Mouse (Mus musculus) midbrain, embryonic 12.5 days (tissue): Measurements from ENCODE around the gene Ngfr. TPM values are rescaled to one million over a fixed set of nuclear protein-coding genes. Genes with fewer than 3 reads are reported as not detected.

Experiments used
- ATAC-seq: fragments of 200-750 bp; cut with Nextera tagmentation; 2 replicates; pipeline ENCODE4 v1.8.0; 2017; ENCODE audit warnings: low read depth, moderate TSS enrichment, moderate library complexity; ENCODE audit not compliant: low FRiP score
- H3K27ac ChIP-seq: fragments of 300-500 bp; sonication (generic); replicated peaks from 2 replicates; pipeline ENCODE4 v1.5.1; 2016; ENCODE audit warnings: mild to moderate bottlenecking
- H3K27me3 ChIP-seq: fragments of 300-500 bp; sonication (generic); 2 replicates; pipeline ENCODE4 v1.6.1; 2016; ENCODE audit warnings: mild to moderate bottlenecking
- H3K36me3 ChIP-seq: fragments of 300-500 bp; sonication (generic); 2 replicates; pipeline ENCODE4 v1.6.1; 2016
- H3K4me1 ChIP-seq: fragments of 300-500 bp; sonication (generic); 2 replicates; pipeline ENCODE4 v1.6.1; 2016
- H3K4me2 ChIP-seq: fragments of 300-500 bp; sonication (generic); replicated peaks from 2 replicates; pipeline ENCODE4 v1.6.1; 2016; ENCODE audit warnings: mild to moderate bottlenecking, moderate library complexity
- H3K4me3 ChIP-seq: fragments of 300-500 bp; sonication (generic); 2 replicates; pipeline ENCODE4 v1.5.1; 2016; ENCODE audit warnings: mild to moderate bottlenecking
- H3K9ac ChIP-seq: fragments of 300-500 bp; sonication (generic); replicated peaks from 2 replicates; pipeline ENCODE4 v1.6.1; 2016; ENCODE audit warnings: mild to moderate bottlenecking, moderate library complexity
- H3K9me3 ChIP-seq: fragments of 300-500 bp; sonication (generic); 2 replicates; pipeline ENCODE4 v1.6.1; 2016; ENCODE audit warnings: mild to moderate bottlenecking
- WGBS: fragments of 180-500 bp; shearing (Covaris S2); methylation state at CpG from one replicate; pipeline ENCODE4 v1.1.7; 2016; 5-methylcytosine and 5-hydroxymethylcytosine counted together
- polyA plus RNA-seq: library from polyadenylated mRNA; unstranded; fragments of >200 nt; fragmentation: Nextera tagmentation; extraction: Ambion mirVana; gene quantifications from 2 replicates; pipeline ENCODE4 v1.2.1, GENCODE M21; 2016

Gene Ngfr
- polyA plus RNA-seq, 1 experiment from 2014 or later, result 24.0 TPM

DNA sequence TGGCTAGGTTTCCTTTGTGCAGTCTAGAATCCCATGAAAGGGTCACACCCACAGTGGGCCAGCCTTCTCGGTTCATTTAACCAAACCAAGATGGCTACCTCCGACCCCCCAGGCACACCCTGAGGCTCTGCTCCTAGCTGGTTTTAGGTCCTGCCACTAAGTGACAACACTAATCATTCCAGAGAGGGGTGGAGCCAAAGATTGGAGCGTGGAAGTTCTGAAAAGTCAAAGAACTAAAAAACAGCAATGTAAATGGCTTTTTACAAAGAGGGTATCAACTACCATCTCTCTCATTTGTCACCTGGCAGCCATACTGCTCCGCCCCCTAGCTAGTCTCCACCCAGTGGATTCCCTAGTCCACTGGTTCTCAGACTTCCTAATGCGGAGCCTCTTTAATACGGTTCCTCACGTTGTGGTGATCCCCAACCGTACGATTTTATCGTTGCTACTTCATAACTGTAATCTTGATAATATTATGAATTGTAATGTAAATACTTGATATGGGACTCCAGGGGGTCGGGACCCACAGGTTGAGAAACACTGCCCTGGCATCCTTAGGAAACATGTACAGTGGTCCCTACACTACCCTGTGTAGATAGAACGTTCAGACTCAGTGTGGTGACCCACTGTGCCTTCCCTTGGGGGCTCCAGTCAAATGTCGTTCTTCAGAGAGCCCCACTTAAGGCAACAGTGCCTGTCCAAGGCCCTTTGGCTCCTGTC lies 55.0 kb downstream of the Ngfr start:
- Histone ChIP-seq H3K27ac (no peak overlapping the region), H3K27me3 (peaks cover 25% of the 10 kb centered on the region), H3K9me3 (no peaks in the 10 kb centered on the region), H3K4me1 (no peaks in the 10 kb centered on the region), H3K36me3 (no peaks in the 10 kb centered on the region), H3K4me2 (no peak overlapping the region), H3K4me3 (no peak overlapping the region), H3K9ac (no peak overlapping the region)
- WGBS, result 79% methylated on average over 13 of the region's 13 CpGs
- no peak for ATAC-seq

DNA sequence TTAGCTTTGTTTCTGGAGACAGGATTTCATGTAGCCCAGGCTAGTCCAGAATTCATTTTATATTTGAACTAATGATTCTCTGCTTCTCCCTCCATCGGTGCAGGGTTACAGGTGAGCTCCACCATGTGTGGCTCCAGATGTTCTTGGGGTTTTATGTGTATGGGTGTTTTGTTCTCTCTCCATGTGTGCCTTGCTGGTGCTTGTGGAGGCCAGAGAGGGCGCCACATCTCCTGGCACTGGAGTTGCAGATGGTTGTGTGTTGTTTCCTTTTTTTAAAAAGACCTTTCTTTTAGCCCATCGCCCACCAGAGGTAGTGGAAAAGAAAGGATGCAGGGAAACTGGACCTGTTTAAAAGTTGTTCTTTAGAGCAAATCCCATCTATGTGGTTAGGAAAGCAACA lies 59.3 kb downstream of the Ngfr start:
- Histone ChIP-seq H3K4me2 (no peak overlapping the region), H3K36me3 (no peaks in the 10 kb centered on the region), H3K9me3 (no peaks in the 10 kb centered on the region), H3K4me1 (no peaks in the 10 kb centered on the region), H3K4me3 (no peak overlapping the region), H3K27me3 (peaks cover 19% of the 10 kb centered on the region), H3K27ac (no peak overlapping the region), H3K9ac (no peak overlapping the region)
- WGBS, result 72% methylated on average over 3 of the region's 3 CpGs
- no peak for ATAC-seq

DNA sequence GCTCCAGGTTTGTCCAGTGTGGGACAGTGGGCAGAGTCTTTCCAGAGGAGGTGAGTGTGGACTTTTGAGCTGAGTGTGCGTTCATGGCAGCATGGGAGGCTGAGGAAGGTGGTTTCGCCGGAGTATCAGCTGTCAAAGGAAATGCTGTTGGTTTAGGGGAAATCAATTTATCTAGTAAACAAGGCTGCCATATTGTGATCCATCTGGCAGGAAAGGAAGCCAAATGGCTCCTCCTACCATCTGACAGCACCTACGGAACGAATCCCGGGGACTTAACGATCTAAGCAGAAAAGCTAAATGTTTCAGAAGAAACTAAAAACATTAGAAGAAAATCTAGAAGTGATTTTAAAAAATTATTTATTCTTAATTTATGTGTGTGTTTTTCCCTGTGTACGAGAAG lies 60.2 kb downstream of the Ngfr start:
- no peaks in the 10 kb centered on the region for H3K9me3 ChIP-seq
- no peak overlapping the region for H3K4me2 ChIP-seq
- H3K36me3 ChIP-seq, result no peaks in the 10 kb centered on the region
- peaks cover 21% of the 10 kb centered on the region for H3K27me3 ChIP-seq
- WGBS, result 92% methylated on average over 8 of the region's 8 CpGs
- ATAC-seq, result no peak
- H3K9ac ChIP-seq, result no peak overlapping the region
- H3K4me3 ChIP-seq, result no peak overlapping the region
- no peak overlapping the region for H3K27ac ChIP-seq
- no peaks in the 10 kb centered on the region for H3K4me1 ChIP-seq

DNA sequence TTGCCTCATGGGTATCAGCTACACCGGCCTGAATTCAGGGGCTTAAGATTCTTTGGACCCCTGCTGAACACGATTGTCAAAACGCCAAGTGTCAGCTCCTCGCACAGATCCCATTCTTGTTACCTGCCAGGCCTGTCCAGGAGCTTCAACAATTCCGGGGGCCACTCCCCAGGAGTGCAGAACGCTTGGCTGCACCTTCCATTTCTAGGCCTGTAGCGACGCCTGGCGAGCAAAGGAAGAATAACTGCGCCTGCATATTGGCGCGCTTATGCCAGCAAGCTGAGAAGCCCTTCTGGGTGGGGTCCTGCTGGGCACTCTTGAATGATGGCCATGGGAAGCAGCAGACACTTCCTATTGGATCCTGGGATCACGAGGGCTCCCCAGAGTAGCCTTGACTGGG lies 66.0 kb downstream of the Ngfr start:
- Histone ChIP-seq H3K9ac (no peak overlapping the region), H3K9me3 (no peaks in the 10 kb centered on the region), H3K27ac (no peak overlapping the region), H3K27me3 (peaks cover 63% of the 10 kb centered on the region), H3K4me3 (peak overlapping the region; percentile 15; the same call in 1 of the 2 replicates), H3K4me2 (peak overlapping the region; percentile 33), H3K4me1 (peaks cover 11% of the 10 kb centered on the region), H3K36me3 (no peaks in the 10 kb centered on the region)
- ATAC-seq, result peak; percentile 42; the same call in 1 of the 2 replicates
- WGBS, result under 1% methylated on average over 13 of the region's 13 CpGs

DNA sequence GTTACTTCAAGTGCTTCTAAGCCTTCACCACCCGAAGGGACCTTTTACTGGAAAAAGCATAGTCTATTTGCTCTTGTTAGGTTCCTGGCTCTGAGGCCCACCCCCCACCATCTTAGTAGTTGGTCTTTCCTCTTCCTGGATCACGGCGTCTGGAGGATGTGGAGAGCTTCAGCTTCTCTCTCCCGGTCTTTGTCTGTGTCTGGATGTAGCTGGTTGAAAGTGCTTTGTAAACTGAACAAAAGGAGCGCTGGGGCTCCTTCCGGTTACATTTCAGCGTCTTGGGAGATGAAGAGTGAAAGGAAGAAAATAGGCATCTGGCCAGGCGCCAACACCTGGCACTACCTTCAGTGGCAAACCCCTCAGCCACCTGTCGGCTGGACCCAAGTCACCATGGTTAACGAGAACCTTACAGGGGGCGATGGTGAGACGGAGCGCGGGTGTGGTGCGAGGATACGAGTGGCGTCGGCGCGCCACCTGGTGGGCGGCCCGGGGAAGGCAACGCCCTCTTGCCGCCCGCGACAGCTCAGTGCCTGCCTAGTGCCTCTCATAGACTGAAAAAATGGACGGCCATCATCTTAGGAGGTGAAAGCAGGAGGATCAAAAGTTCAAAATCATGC lies 67.0 kb downstream of the Ngfr start:
- WGBS, result 5% methylated on average over 27 of the region's 27 CpGs
- H3K27ac ChIP-seq, result peak overlapping the region; percentile 58; the same call in 1 of the 2 replicates
- peaks cover 70% of the 10 kb centered on the region for H3K27me3 ChIP-seq
- peaks cover 21% of the 10 kb centered on the region for H3K4me1 ChIP-seq
- peak; percentile 71 for ATAC-seq
- no peaks in the 10 kb centered on the region for H3K9me3 ChIP-seq
- H3K9ac ChIP-seq, result 0 out of 2 replicates have a peak overlapping the region, but pooled peaks have one; percentile 31
- H3K4me3 ChIP-seq, result peak overlapping the region; percentile 29
- H3K4me2 ChIP-seq, result peak overlapping the region; percentile 50
- H3K36me3 ChIP-seq, result no peaks in the 10 kb centered on the region

DNA sequence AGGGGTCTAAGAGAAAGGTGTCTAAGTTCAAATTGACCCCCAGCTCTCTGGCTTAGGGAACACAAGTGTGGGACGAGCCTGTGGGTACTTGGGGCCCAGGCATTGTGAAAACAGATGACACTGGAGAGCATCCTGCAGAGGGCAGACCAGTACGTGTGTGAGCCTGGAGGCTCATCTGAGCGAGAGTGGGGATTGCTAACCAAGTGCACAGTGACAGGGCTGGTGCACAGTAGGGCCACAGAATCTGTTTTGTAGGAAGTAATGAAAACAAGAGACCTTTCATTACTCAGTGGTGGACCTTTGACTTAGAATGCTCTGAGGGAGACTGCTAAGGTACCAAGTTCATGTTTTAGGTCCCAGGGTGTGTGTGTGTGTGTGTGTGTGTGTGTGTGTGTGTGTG lies 67.5 kb downstream of the Ngfr start:
- 0 out of 2 replicates have a peak overlapping the region, but pooled peaks have one; percentile 58 for H3K27ac ChIP-seq
- H3K4me3 ChIP-seq, result no peak overlapping the region
- H3K4me2 ChIP-seq, result no peak overlapping the region; the same call in 1 of the 2 replicates
- ATAC-seq, result no peak
- H3K4me1 ChIP-seq, result peaks cover 26% of the 10 kb centered on the region
- WGBS, result 60% methylated on average over 3 of the region's 3 CpGs
- H3K9me3 ChIP-seq, result no peaks in the 10 kb centered on the region
- H3K9ac ChIP-seq, result 0 out of 2 replicates have a peak overlapping the region, but pooled peaks have one; percentile 31
- H3K36me3 ChIP-seq, result no peaks in the 10 kb centered on the region
- H3K27me3 ChIP-seq, result peaks cover 73% of the 10 kb centered on the region

DNA sequence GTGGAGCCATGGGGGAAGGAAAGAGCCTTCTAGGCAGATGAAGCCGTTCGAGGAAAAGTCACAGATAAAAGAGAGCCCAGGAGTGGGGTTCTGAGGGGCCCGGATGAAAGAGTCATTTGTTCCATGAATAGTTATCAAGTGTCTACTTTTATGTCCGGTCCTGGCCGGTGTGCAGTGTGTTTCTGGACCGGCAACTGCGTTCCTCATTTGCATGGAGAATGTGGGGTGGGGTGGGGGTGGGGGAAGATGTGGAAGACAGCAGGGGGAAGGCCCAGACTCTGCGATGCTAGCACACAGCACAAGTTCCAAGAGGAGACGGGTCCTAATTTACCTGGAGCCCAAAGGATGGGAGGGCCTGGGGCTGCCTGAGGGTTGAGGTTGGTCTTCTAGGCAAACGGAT lies 68.2 kb downstream of the Ngfr start:
- Histone ChIP-seq H3K9ac (no peak overlapping the region), H3K9me3 (no peaks in the 10 kb centered on the region), H3K4me2 (no peak overlapping the region), H3K36me3 (no peaks in the 10 kb centered on the region), H3K4me3 (no peak overlapping the region), H3K27me3 (peaks cover 73% of the 10 kb centered on the region), H3K27ac (no peak overlapping the region), H3K4me1 (peaks cover 33% of the 10 kb centered on the region)
- ATAC-seq, result no peak
- 68% methylated on average over 10 of the region's 10 CpGs for WGBS

Other genes with a start within 250 kb of the Ngfr start
- 124 and 131 TPM in 2 replicates for gene Slc35b1, start 203.0 kb downstream of the Ngfr start, polyA plus RNA-seq
- gene Spop, start 173.7 kb downstream of the Ngfr start, polyA plus RNA-seq, result 200 and 204 TPM in 2 replicates
- gene Nxph3, start 73.2 kb downstream of the Ngfr start, polyA plus RNA-seq, result 0.68 and 0.77 TPM in 2 replicates
- gene Phb, start 79.2 kb upstream of the Ngfr start, polyA plus RNA-seq, result 175 and 176 TPM in 2 replicates
- 28.2 and 29.4 TPM in 2 replicates for gene Zfp652, start 124.9 kb upstream of the Ngfr start, polyA plus RNA-seq
- gene B130006D01Rik, start 135.9 kb upstream of the Ngfr start, polyA plus RNA-seq, result 1.2 and 1.6 TPM in 2 replicates
- gene Phospho1, start 236.8 kb upstream of the Ngfr start, polyA plus RNA-seq, result not detected in 2 replicates
- gene Gngt2, start 249.5 kb upstream of the Ngfr start, polyA plus RNA-seq, result 2.6 and 4.1 TPM in 2 replicates